Mouse (Mus musculus): ENCODE data around the gene Nlrp6.

Nlrp6 gene

GRCm38 (mm10) chr7:140912846-140913482 is 7.7 kb upstream of the Nlrp6 start:
- DNase-seq (ENCODE audit: low spot score) = no peak

DNA sequence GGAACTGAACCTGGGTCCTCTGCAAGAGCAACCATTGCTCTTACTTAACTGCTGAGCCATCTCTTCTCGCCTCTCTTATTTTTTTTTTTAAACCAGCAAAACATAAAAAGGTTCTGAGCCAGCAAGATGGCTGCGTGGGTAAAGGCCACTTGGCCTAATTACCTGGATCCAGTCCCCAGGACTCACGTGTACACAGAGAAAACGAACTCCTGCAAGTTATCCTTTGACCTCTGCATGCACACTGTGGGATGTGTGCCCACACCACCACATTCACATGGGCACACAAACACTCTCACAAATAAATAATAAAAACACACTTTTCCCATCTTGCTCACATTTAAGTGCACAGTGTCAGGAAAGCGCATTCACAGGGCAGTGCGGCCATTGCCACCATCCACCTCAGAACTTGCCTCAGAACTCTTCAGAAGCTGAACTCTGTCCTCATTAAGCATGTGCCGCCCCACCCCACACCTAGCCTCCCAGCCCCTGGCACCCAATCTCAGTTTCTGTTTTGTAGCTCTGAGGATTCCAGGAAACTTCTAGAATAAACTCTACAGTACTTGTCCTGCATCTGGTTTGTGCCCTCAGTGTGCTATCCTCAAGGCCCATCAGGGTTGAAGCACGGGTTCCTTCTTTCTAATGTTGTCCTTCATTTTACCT is 6.5 kb upstream of the Nlrp6 start:
- DNase-seq (ENCODE audit: low spot score) = no peak

DNA sequence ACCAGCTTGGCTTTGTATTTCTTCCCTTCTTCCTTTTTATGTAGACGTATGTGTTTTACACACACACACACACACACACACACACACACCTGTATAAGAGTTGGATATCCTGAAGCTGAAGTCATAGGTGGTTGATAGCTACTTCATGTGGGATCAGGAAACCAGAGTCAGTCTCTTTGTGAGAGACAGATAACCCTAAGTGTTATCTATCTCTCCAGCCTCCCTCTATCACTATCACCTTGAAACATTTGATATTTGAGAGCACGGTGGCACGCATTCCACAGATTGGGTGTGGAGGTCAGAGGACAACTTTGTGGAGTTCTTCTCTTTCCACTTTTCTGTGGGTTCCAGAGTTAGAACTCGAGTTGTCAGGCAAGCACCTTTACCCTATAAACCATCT is 791 bp upstream of the Nlrp6 start:
- no peak for DNase-seq (ENCODE audit: low spot score)

DNA sequence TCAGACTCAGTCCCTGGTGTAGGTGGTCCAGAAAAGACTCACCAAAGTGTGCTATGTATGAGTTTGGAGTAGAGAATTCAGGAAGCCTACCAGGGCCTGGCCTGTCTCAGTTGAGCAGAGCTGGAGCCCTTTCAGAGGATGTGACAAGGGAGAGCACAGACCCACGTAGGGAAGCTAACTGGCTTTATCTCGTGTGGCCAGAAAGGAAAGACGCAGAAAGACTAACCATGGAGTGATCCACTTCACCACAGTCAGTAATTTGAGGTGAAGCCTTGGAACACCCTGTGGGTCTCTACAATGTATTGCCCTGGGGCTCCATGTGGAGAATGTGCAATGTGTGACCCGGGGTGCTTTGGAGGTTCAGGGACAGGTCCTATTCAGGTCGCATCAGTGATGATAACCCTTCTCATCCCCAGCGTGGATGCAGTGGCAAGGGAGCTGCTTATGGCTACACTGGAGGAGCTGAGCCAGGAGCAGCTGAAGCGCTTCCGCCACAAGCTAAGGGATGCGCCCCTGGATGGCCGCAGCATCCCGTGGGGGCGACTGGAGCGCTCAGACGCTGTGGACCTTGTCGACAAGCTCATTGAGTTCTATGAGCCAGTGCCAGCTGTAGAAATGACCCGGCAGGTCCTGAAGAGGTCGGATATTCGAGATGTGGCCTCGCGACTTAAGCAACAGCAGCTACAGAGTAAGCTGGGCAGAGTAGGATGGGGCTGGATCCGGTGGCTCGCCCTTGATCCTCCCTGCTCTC is 698 bp downstream of the Nlrp6 start:
- no peak for DNase-seq (ENCODE audit: low spot score)

DNA sequence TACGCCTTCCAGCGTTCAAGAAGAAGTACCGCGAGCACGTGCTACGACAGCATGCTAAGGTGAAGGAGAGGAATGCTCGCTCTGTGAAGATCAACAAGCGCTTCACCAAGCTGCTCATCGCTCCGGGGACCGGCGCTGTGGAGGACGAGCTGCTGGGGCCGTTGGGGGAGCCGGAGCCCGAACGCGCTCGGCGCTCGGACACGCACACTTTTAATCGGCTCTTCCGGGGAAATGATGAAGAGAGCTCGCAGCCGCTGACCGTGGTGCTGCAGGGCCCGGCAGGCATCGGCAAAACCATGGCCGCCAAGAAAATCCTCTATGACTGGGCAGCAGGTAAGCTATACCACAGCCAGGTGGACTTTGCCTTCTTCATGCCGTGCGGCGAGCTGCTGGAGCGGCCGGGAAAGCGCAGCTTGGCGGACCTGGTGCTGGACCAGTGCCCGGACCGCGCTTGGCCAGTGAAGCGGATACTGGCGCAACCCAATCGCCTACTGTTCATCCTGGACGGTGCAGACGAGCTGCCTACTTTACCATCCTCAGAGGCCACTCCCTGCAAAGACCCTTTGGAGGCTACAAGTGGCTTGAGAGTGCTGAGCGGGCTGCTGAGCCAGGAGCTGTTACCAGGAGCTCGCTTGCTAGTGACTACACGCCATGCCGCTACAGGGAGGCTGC is 1.8 kb downstream of the Nlrp6 start:
- DNase-seq (ENCODE audit: low spot score) = no peak

GRCm38 (mm10) chr7:140923070-140923775 is 2.5 kb downstream of the Nlrp6 start:
- no peak for DNase-seq (ENCODE audit: low spot score)

DNA sequence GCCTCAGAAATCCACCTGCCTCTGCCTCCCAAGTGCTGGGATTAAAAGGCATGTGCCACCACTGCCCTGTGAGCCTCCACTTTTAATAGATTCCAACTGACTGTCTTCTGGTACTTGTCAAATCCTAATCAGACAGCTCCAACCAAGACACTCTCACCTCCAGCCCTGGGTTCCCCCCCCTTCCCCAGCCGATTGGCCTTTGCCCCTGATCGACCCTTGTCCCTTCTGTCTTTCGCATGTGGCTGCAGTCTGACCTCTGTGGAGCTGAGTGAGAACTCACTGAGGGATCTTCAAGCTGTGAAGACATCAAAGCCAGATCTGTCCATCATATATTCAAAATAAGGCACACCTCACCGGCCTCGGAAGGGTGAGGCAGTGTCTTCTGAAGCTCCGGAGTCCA is 6.5 kb downstream of the Nlrp6 start:
- no peak for DNase-seq (ENCODE audit: low spot score)

- DNase-seq (ENCODE audit: low spot score) = no peak
Measured at GRCm38 (mm10) chr7:140938436-140938835, 17.7 kb downstream of the Nlrp6 start.

- no peak for DNase-seq (ENCODE audit: low spot score)
Measured at GRCm38 (mm10) chr7:140938896-140939295, 18.2 kb downstream of the Nlrp6 start.

DNA sequence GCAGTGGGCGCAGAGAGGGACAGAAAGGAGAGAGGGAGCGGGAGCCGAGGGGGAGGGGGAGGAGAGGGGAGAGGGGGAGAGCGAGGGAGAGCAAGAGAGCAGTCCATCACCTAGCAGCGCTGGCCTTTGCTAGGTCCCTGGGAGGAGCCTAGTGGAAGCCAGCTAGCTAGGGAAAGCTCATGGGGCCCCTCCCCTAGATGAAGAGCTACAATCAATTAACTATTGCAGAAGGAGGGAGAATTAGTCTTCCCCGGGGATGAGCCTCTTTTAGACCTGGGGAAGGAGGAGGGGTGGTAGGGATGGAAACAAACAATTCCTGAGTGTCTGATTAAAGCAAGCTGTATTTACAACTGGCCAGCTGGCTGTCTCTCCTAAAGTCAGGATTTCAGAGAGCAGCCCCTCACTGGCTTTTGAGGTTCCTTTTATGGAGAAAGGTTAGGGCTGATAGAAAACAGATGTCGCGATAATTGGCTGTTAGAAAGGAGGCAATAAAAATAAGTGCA is 19.0 kb downstream of the Nlrp6 start:
- no peak for DNase-seq (ENCODE audit: low spot score)

DNA sequence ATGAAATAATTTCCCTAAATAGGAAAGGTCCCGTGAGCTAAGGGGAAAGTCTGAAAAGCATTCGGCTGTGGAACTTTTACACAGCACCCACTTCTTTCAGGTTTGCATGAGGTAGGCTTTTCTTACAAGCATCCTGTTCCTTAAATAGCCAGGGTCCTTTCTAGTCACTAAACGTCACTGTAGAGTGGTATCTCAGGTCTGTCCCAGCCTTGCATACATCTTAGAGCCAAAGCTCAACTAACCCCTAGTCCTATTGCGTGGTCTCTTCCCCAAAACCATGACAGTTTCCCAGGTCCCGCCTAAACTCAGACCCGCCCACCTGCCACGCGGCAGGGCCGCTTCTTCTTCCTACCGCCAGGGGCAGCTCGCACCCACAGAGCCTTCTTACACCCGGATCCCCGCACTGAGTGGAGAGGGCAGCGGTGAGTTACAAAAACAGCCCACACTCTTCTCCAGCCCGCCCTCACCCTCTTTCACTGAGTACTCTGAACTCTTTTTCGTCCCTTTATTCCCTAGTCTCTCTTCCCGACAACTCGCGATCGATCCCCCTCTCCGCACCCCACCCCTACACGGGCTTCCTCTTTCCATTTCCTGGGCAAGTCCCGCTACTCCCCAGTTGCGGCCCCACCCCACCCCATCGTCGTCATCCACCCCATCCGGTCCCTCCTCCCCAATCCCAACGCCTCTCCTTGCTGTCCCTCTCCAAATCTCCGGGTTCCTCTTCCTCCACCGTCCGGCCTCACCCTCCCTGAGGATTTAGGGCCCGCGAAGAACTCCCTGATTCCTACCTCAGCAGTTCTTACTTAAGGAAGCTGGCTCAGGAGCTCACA is 20.7 kb downstream of the Nlrp6 start, which contains the start of gene Pgghg:
Pgghg (plus strand) TSS at position 170 of the 830 bp plus-strand sequence.
- DNase-seq (ENCODE audit: low spot score) = peak; percentile 67

GRCm38 (mm10) chr7:140942341-140942740 is 21.6 kb downstream of the Nlrp6 start:
- no peak for DNase-seq (ENCODE audit: low spot score)

GRCm38 (mm10) chr7:140942811-140943210 is 22.1 kb downstream of the Nlrp6 start:
- no peak for DNase-seq (ENCODE audit: low spot score)

- no peak for DNase-seq (ENCODE audit: low spot score)
Measured at GRCm38 (mm10) chr7:140943356-140943755, 22.7 kb downstream of the Nlrp6 start.

DNA sequence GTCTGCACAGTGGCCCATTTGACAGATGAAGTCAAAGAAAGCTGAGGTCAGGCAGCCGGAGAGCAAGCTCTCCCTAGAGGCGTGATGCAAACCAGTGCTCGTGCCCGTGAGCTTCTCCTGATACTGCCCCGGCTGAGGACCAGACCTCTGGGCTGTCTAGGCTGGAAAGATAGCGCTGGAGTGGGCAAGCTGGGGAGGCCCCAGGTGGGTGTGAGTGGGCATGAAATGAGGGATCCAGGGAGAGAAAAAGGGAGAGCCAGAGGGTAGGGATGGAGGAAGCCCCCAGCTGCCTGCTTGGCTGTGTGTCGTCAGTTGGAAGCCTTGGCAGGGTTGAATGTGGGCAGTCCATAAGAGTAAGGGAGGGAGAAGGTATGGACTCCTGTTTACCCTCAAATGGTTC is 23.5 kb downstream of the Nlrp6 start:
- no peak for DNase-seq (ENCODE audit: low spot score)

- DNase-seq (ENCODE audit: low spot score) = no peak
Measured at GRCm38 (mm10) chr7:140945247-140945646, 24.5 kb downstream of the Nlrp6 start.

DNA sequence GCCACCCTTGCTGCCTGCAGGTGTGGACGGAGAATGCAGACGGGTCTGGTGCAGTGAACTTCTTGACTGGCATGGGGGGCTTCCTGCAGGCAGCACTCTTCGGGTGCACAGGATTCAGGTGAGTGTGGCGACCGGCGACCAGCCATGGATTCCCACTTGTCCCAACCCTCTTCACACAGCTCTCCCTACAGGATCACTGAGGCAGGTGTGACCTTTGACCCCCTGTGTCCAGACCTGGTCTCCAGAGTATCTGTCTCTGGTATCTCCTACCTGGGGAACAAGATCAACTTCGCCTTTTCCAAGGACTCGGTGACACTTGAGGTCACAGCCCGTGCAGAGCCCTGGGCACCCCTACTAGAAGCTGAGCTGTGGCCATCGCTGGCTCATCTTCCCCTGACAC is 25.6 kb downstream of the Nlrp6 start:
- no peak for DNase-seq (ENCODE audit: low spot score)

- DNase-seq (ENCODE audit: low spot score) = no peak
Measured at GRCm38 (mm10) chr7:140946980-140947379, 26.3 kb downstream of the Nlrp6 start.

GRCm38 (mm10) chr7:140948161-140948560 is 27.5 kb downstream of the Nlrp6 start:
- no peak for DNase-seq (ENCODE audit: low spot score)

DNA sequence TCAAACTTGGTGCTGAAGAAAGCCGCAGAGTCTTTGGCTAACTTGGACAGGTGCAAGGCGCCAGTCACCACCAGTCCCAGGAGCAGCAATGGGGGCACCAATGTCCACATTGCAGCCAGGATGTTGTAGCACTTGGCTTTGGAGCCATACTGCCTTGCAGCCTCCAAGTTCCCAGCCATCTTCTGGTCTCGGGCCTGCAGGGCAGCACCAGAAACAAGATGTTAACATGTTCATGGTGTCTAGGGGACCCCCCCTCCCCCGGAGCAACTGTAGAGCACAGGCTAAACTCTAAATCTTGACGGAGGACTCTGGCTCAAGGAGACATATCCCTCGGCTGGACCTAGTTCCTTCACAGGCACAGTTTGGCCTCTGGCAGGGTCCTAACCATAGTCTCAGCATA is 28.6 kb downstream of the Nlrp6 start:
- no peak for DNase-seq (ENCODE audit: low spot score)

Measured in ovary, postnatal 10 days (tissue).